Mouse (Mus musculus) urinary bladder, adult 18-20 months (tissue): Measurements from ENCODE around the gene 4931400O07Rik.

Experiments
- DNase-seq, 2 experiments: peaks; one replicate each; pipeline ENCODE4 v3.0.0; 2022; ENCODE audit warnings: low spot score in 2 of 2, mixed read lengths in 2 of 2

Gene 4931400O07Rik

DNA sequence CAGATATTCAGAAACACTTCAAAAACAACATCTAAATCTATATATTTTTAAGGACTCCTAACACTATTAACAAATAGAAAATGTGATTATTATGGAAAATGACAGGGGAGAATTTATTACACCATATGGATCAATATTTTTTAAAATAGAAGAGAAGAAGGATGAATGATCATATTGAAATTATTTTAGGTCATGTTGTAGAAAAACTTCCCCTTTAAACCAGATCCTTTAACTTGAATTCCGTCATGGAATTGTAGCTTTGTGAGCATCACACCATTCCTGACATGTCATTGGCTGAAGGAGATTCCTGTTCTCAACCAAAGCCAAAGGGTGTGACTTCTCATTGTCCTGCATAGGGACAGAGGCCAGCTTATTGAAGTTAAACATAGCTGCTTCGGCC, at the start of gene 4931400O07Rik:
Gene 4931400O07Rik, plus strand, starts transcription at position 301 of the 400 bp plus-strand sequence.
- no peak for DNase-seq
